Mouse (Mus musculus) heart, postnatal 10 days (tissue): Measurements from ENCODE around the gene Mecom. TPM values are rescaled to one million over a fixed set of nuclear protein-coding genes. Genes with fewer than 3 reads are reported as not detected.

Experiments used
- DNase-seq, 2 experiments: peaks; one replicate each; pipeline ENCODE4 v3.0.0; 2021
- intact Hi-C: fragments of 180-260 bp; cut with DNase I; formaldehyde crosslinking; loops from one replicate; pipeline ENCODE4 v1.15.1; 2025
- total RNA-seq, 2 experiments: library from RNA; stranded (reverse); gene quantifications; 2 replicates each; pipeline ENCODE4 v1.2.3; 2021

The Mecom gene
- total RNA-seq, 2 experiments from 2014 or later, result 27.4 to 35.8 TPM

- DNase-seq, result no peak
These were observed 167.5 kb downstream of the Mecom start for GRCm38 (mm10) chr3:30380273-30380672.

DNA sequence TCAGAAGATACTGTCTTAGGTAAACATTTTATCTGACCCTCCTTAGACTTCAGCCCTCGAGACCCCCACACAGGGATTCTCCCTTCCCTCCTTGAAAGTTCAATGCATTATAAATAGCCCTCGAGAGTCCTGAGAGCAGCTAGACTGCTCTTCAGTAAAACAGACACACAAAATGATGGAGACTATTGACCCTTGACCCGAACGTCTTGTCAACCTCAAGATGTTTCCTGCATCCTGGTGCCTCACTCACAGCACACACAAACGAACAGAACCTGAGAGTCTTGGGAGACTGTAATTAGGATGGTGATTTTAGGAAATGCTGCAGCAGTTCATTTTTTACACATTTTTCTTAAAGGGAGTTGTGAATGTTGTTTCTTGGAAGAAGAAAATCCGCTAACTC, 168.5 kb downstream of the Mecom start:
- DNase-seq, result no peak
- intact Hi-C loops, result no loop called here

More at GRCm38 (mm10) chr3:30380273-30380672, 167.5 kb downstream of the Mecom start:
- intact Hi-C loops, result no loop called here

GRCm38 (mm10) chr3:30371472-30371871, 176.3 kb downstream of the Mecom start:
- intact Hi-C loops, result no loop called here
- DNase-seq, result no peak

GRCm38 (mm10) chr3:30370860-30371455, 176.8 kb downstream of the Mecom start:
- intact Hi-C loops, result no loop called here
- DNase-seq, result no peak

- DNase-seq, result peak in 1 of 2 experiments; percentile 21
- intact Hi-C loops, result no loop called here
These were observed 181.2 kb downstream of the Mecom start for GRCm38 (mm10) chr3:30366621-30367020.

GRCm38 (mm10) chr3:30361190-30361589, 186.6 kb downstream of the Mecom start:
- intact Hi-C loops, result no loop called here
- DNase-seq, result peak in 1 of 2 experiments; percentile 15

- intact Hi-C loops, result no loop called here
- DNase-seq, result peak; percentile 16 to 23
These were observed 193.7 kb downstream of the Mecom start for GRCm38 (mm10) chr3:30353878-30354727.

GRCm38 (mm10) chr3:30349279-30349678, 198.5 kb downstream of the Mecom start:
- DNase-seq, result no peak
- intact Hi-C loops, result no loop called here

DNA sequence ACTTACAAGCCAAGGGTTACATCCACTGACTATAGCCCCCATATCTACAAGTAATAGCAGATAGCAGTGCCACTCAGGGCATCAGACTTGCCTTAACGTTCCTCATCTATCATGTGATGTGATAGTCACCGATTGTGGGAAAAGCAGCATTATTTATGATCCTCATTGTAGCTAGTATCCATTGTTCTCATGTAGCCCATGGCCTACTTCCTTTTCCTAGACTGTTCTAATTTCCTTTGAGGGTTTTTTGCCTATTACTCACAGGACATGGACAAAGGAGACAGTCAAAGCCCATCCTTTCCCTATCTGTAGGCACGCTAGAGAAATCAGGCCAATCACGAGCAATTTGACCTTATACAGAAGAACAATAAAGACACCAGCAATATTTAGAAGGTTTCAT, 203.7 kb downstream of the Mecom start:
- intact Hi-C loops, result no loop called here
- no peak for DNase-seq

GRCm38 (mm10) chr3:30332337-30332736, 215.5 kb downstream of the Mecom start:
- intact Hi-C loops, result no loop called here
- DNase-seq, result no peak

GRCm38 (mm10) chr3:30330476-30330875, 217.3 kb downstream of the Mecom start:
- DNase-seq, result no peak
- intact Hi-C loops, result no loop called here

DNA sequence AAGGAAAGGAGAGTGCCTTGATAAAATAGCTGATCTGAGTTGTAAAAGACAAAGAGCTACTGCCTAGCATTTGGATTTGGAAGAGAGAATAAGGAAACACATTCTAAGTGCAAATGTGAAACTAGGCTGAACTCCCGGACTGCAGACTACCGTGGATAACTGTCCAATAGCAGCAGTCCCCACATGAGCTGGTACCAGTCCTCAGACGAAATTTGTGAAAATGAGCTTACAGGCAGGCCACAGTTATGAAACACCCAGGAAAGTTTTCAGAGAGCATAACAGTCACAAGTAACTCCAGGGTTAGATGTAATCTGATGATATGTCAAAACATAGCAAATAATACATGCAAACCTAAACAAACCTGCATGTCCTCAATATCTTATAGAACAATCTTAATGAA, 217.8 kb downstream of the Mecom start:
- no peak for DNase-seq
- intact Hi-C loops, result no loop called here

DNA sequence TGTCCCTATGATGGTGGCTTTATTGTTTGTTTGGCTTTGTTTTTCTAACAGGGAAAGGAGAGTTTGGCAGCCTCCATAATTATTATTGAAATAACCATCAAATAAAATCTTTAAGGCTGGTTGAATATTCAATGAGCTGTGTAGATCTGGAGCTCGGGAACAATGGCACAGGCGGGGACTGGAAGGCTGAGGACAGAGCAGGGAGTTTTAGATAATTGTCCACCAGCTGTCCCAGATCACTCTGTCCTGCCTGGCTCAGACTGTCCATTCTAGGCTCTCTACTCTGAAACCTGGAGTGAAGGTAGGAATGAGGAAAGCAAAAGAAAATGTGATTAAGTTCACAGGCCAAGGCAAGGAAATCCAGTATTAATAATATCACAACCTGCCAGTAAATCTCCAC, 232.9 kb downstream of the Mecom start:
- no peak for DNase-seq
- intact Hi-C loops, result no loop called here

- no peak for DNase-seq
- intact Hi-C loops, result no loop called here
These were observed 239.7 kb downstream of the Mecom start for GRCm38 (mm10) chr3:30308081-30308480.

GRCm38 (mm10) chr3:30307601-30308000, 240.2 kb downstream of the Mecom start:
- intact Hi-C loops, result no loop called here
- no peak for DNase-seq

- intact Hi-C loops, result no loop called here
- DNase-seq, result no peak
These were observed 241.7 kb downstream of the Mecom start for GRCm38 (mm10) chr3:30306080-30306479.

- no peak for DNase-seq
- intact Hi-C loops, result no loop called here
These were observed 248.3 kb downstream of the Mecom start for GRCm38 (mm10) chr3:30299460-30299859.

- no peak for DNase-seq
- intact Hi-C loops, result no loop called here
These were observed 253.4 kb downstream of the Mecom start for GRCm38 (mm10) chr3:30294433-30294832.

DNA sequence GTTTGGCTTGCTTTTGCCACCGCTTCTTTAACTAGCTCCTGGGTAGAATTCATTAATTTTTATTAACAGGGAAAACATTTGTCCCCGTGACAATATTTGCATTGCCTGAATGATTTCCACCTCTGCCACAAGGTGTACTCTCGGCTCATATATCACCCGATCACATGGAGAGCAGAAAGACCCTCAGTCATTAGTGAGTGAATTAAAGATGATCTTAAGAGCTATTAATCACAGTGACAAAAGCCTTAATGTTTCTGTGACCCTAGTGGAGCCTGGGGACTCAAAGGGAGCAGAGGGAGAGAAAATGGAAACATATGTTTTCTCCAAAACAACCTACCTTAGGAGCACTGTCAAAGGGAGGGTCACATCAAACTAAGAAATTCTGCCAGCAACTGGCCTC, 261.3 kb downstream of the Mecom start:
- intact Hi-C loops, result no loop called here
- no peak for DNase-seq

- intact Hi-C loops, result no loop called here
- no peak for DNase-seq
These were observed 263.7 kb downstream of the Mecom start for GRCm38 (mm10) chr3:30284094-30284493.

GRCm38 (mm10) chr3:30283562-30283961, 264.2 kb downstream of the Mecom start:
- intact Hi-C loops, result no loop called here
- DNase-seq, result no peak

DNA sequence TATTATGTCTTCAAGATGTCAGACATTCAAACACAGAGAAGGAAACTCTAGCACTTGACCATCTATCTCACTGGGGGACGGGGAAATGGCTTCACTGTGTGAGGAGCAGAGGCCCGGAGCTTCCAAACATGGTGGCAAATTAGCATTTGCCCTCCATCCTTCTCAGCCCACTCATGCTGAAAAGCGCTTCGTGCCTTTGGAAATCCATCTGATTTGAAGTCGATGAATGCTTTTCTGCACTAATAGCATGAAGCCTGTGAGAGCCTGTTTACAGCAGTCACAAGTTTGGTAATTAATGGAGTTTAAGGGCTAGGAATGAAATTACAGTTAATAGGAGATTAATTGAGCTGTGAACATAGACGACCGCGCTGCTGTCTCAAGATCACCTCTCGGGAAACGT, 270.2 kb downstream of the Mecom start:
- no peak for DNase-seq
- intact Hi-C loops, result no loop called here
